Mouse (Mus musculus) neural tube, embryonic 11.5 days (tissue): Measurements from ENCODE around the gene Chchd10. TPM values are rescaled to one million over a fixed set of nuclear protein-coding genes. Genes with fewer than 3 reads are reported as not detected.
"Not testable (repeated sequence)": the region's sequence is repeated elsewhere in the genome, so short reads cannot be mapped to it uniquely, and the experiment has no call there.

ENCODE experiments used
- ATAC-seq: fragments of 200-750 bp; cut with Nextera tagmentation; 2 replicates; pipeline ENCODE4 v1.8.0; 2017; ENCODE audit warnings: moderate number of reproducible peaks, mild to moderate bottlenecking, moderate TSS enrichment, moderate library complexity; ENCODE audit not compliant: insufficient read depth, low FRiP score, low TSS enrichment
- DNase-seq: peaks from one replicate; pipeline ENCODE4 v3.0.0-alpha.2; 2015; ENCODE audit warnings: low spot score
- H3K27ac ChIP-seq: fragments of 300-500 bp; sonication (generic); 2 replicates; pipeline ENCODE4 v1.5.1; 2014; ENCODE audit warnings: low read depth, mild to moderate bottlenecking, low read length
- H3K27me3 ChIP-seq: fragments of 300-500 bp; sonication (generic); 2 replicates; pipeline ENCODE4 v1.6.1; 2014; ENCODE audit warnings: mild to moderate bottlenecking, low read length, mixed read lengths; ENCODE audit not compliant: control insufficient read depth, insufficient read depth
- H3K36me3 ChIP-seq: fragments of 300-500 bp; sonication (generic); 2 replicates; pipeline ENCODE4 v1.6.1; 2014; ENCODE audit warnings: mild to moderate bottlenecking, low read length, moderate library complexity, mixed read lengths; ENCODE audit not compliant: control insufficient read depth, insufficient read depth
- H3K4me1 ChIP-seq: fragments of 300-500 bp; sonication (generic); 2 replicates; pipeline ENCODE4 v1.6.1; 2014; ENCODE audit warnings: low read length, mixed read lengths; ENCODE audit not compliant: control insufficient read depth, insufficient read depth
- H3K4me2 ChIP-seq: fragments of 300-500 bp; sonication (generic); 2 replicates; pipeline ENCODE4 v1.6.1; 2014; ENCODE audit warnings: low read depth, mild to moderate bottlenecking, moderate library complexity
- H3K4me3 ChIP-seq: fragments of 300-500 bp; sonication (generic); 2 replicates; pipeline ENCODE4 v1.5.1; 2014; ENCODE audit warnings: low read depth, low read length
- H3K9ac ChIP-seq: fragments of 300-500 bp; sonication (generic); 2 replicates; pipeline ENCODE4 v1.6.1; 2014; ENCODE audit warnings: mild to moderate bottlenecking, low read length
- H3K9me3 ChIP-seq: fragments of 300-500 bp; sonication (generic); 2 replicates; pipeline ENCODE4 v1.6.1; 2016; ENCODE audit warnings: low read length; ENCODE audit not compliant: control insufficient read depth
- WGBS: fragments of 180-500 bp; shearing (Covaris S2); extraction: QIAGEN DNeasy Blood & Tissue Kit; methylation state at CpG from one replicate; pipeline ENCODE4 v1.1.7; 2014; 5-methylcytosine and 5-hydroxymethylcytosine counted together
- polyA plus RNA-seq: library from polyadenylated mRNA; unstranded; fragments of >200 nt; fragmentation: Nextera tagmentation; extraction: Ambion mirVana; gene quantifications from 2 replicates; pipeline ENCODE4 v1.2.1, GENCODE M21; 2014

The Chchd10 gene
- 9.9 and 11.7 TPM in 2 replicates for polyA plus RNA-seq

- WGBS, result 27% methylated on average over 6 of the region's 6 CpGs
- ATAC-seq (no peak), DNase-seq (no peak)
- H3K4me1 ChIP-seq, result peaks cover 17% of the 10 kb centered on the region
- peak within 1 kb of the TSS; percentile 45 for H3K4me3 ChIP-seq
- peak within 1 kb of the TSS; percentile 79 for H3K9ac ChIP-seq
- H3K27ac ChIP-seq, result no peak within 1 kb of the TSS
- no peaks in the 10 kb centered on the region for H3K36me3 ChIP-seq
- peaks cover 25% of the 10 kb centered on the region for H3K27me3 ChIP-seq
- no peaks in the 10 kb centered on the region for H3K9me3 ChIP-seq
- H3K4me2 ChIP-seq, result peak within 1 kb of the TSS; percentile 89
Measured at GRCm38 (mm10) chr10:75932891-75933290, at the start of gene Chchd10. TSS of gene Chchd10 (plus strand) at chr10:75933130.

DNA sequence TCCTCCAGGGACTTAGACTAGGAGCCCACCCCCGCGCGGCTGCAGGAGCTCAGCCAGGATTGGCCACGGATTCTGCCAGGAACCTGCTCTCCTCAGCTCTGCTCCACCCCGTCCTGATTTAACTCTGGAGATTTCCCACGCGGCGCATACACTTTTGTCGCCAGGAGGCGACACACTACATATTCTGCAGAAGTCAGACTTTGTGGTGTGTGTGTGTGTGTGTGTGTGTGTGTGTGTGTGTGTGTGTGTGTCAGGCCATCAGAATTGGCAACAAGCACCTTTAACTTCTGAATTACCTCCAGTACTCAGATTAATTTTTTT lies 49.7 kb upstream of the Chchd10 start:
- H3K27ac ChIP-seq, result no peak overlapping the region
- ATAC-seq (no peak; the same call in 1 of the 2 replicates), DNase-seq (peak; percentile 75)
- no peaks in the 10 kb centered on the region for H3K36me3 ChIP-seq
- peak overlapping the region; percentile 19; the same call in 1 of the 2 replicates for H3K4me2 ChIP-seq
- under 1% methylated on average over 10 of the region's 10 CpGs for WGBS
- H3K9me3 ChIP-seq, result no peaks in the 10 kb centered on the region
- no peaks in the 10 kb centered on the region for H3K4me1 ChIP-seq
- H3K4me3 ChIP-seq, result no peak overlapping the region
- H3K27me3 ChIP-seq, result no peaks in the 10 kb centered on the region
- H3K9ac ChIP-seq, result no peak overlapping the region

DNA sequence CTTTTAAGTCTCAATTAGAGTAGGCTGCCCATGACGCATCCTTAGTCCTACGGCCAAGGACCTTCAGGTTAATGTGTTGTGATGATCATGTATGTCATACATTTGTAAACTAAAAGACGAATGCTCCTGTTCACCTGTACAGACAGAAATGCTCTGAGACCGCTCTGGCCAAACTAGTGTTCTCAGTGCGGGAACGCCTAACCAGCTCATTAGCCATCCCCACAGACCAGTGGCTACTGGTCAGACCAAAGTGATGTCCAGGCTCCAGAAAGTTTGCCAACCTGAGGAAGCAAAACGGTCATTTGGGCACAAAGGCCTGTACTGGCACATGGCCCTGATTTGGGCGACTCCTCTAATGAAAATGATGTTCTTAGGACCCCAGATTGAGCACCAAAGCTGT lies 48.2 kb upstream of the Chchd10 start:
- no peaks in the 10 kb centered on the region for H3K9me3 ChIP-seq
- H3K27me3 ChIP-seq, result no peaks in the 10 kb centered on the region
- WGBS, result 95% methylated on average over 8 of the region's 8 CpGs
- H3K27ac ChIP-seq, result no peak overlapping the region
- DNase-seq (no peak), ATAC-seq (no peak)
- no peak overlapping the region for H3K4me3 ChIP-seq
- H3K36me3 ChIP-seq, result no peaks in the 10 kb centered on the region
- no peak overlapping the region for H3K4me2 ChIP-seq
- H3K9ac ChIP-seq, result no peak overlapping the region
- no peaks in the 10 kb centered on the region for H3K4me1 ChIP-seq

DNA sequence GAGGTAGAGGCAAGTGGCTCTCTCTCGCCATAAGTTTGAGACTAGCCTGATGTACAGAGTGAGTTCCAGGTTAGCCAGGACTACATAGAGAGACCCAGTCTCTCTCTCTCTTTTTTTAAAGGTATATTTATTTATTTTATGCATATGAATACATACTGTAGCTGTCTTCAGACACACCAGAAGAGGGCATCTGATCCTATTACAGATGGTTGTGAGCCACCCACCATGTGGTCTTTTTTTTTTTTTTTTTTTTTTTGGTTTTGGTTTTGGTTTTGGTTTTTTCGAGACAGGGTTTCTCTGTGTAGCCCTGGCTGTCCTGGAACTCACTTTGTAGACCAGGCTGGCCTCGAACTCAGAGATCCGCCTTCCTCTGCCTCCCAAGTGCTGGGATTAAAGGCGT lies 45.4 kb upstream of the Chchd10 start:
- H3K4me2 ChIP-seq, H3K4me3 ChIP-seq, DNase-seq, H3K27ac ChIP-seq, H3K4me1 ChIP-seq, ATAC-seq, H3K36me3 ChIP-seq, H3K9ac ChIP-seq, H3K9me3 ChIP-seq, H3K27me3 ChIP-seq: not testable (repeated sequence)
- 80% methylated on average over 5 of the region's 5 CpGs for WGBS

- H3K27me3 ChIP-seq, result no peaks in the 10 kb centered on the region
- ATAC-seq, result no peak
- no peak overlapping the region for H3K9ac ChIP-seq
- peaks cover 10% of the 10 kb centered on the region for H3K4me1 ChIP-seq
- WGBS, result 57% methylated on average over 8 of the region's 8 CpGs
- no peaks in the 10 kb centered on the region for H3K9me3 ChIP-seq
- H3K27ac ChIP-seq, result no peak overlapping the region
- H3K4me3 ChIP-seq, result no peak overlapping the region
- no peaks in the 10 kb centered on the region for H3K36me3 ChIP-seq
- DNase-seq, result no peak
- H3K4me2 ChIP-seq, result no peak overlapping the region
Measured at GRCm38 (mm10) chr10:75889406-75890153, 43.4 kb upstream of the Chchd10 start.

DNA sequence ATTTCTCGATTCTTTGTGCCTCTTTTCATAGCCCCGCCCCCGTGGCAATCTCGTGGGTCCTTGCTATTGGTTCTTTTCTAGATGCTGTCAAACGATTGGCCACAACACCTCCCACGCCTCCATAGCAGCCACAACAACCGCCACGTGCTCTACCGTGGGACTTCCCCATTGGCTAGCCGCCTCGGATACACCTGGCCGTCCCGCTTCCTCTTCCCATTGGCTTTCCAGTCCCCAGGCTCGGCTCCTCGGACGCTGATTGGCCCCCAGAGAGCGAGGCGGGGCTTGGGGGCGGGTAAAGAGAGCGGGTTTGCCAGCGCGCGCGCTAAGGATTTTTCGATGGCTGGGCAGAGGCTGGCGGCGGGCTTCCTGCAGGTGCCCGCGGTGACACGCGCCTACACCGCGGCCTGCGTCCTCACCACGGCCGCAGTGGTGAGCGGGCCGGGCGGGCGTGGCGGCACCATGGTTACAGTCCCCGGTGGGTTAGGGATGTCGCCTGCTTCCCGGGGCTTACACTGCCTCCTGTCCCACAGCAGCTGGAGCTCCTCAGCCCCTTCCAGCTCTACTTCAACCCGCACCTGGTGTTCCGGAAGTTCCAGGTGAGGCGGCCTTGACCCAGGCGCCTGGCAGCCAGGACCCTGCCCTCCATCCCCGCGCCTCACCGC lies 39.7 kb upstream of the Chchd10 start, which contains the start of gene Derl3:
Derl3 (plus strand) TSS at position 325 of the 662 bp plus-strand sequence.
- DNase-seq, result peak; percentile 96
- H3K36me3 ChIP-seq, result peaks cover 13% of the 10 kb centered on the region; the same call in 1 of the 2 replicates
- peak within 1 kb of the TSS; percentile 35 for H3K4me3 ChIP-seq
- 1% methylated on average over 51 of the region's 51 CpGs for WGBS
- H3K27me3 ChIP-seq, result no peaks in the 10 kb centered on the region
- 0 out of 2 replicates have a peak within 1 kb of the TSS, but pooled peaks have one; percentile 20 for H3K27ac ChIP-seq
- peak within 1 kb of the TSS; percentile 79 for H3K4me2 ChIP-seq
- H3K9me3 ChIP-seq, result no peaks in the 10 kb centered on the region
- peaks cover 10% of the 10 kb centered on the region for H3K4me1 ChIP-seq
- H3K9ac ChIP-seq, result peak within 1 kb of the TSS; percentile 55
- peak; percentile 100 for ATAC-seq

GRCm38 (mm10) chr10:75894601-75895000 lies 38.3 kb upstream of the Chchd10 start:
- Histone ChIP-seq H3K9ac (no peak overlapping the region), H3K36me3 (peaks cover 13% of the 10 kb centered on the region; the same call in 1 of the 2 replicates), H3K9me3 (no peaks in the 10 kb centered on the region), H3K4me1 (peaks cover 10% of the 10 kb centered on the region), H3K27me3 (no peaks in the 10 kb centered on the region), H3K27ac (no peak overlapping the region), H3K4me3 (no peak overlapping the region), H3K4me2 (no peak overlapping the region)
- no peak for ATAC-seq
- no peak for DNase-seq
- WGBS, result 74% methylated on average over 6 of the region's 6 CpGs

- H3K4me2 ChIP-seq, result no peak overlapping the region
- DNase-seq, result no peak
- no peaks in the 10 kb centered on the region for H3K9me3 ChIP-seq
- H3K4me1 ChIP-seq, result peaks cover 10% of the 10 kb centered on the region
- H3K9ac ChIP-seq, result no peak overlapping the region
- no peaks in the 10 kb centered on the region for H3K27me3 ChIP-seq
- H3K36me3 ChIP-seq, result peaks cover 13% of the 10 kb centered on the region; the same call in 1 of the 2 replicates
- 88% methylated on average over 5 of the region's 5 CpGs for WGBS
- no peak for ATAC-seq
- no peak overlapping the region for H3K4me3 ChIP-seq
- H3K27ac ChIP-seq, result no peak overlapping the region
Measured at GRCm38 (mm10) chr10:75895730-75896129, 37.2 kb upstream of the Chchd10 start.
